Comparison of ENCODE assay signal across 21 mouse cellular contexts in the genomic region with DNA sequence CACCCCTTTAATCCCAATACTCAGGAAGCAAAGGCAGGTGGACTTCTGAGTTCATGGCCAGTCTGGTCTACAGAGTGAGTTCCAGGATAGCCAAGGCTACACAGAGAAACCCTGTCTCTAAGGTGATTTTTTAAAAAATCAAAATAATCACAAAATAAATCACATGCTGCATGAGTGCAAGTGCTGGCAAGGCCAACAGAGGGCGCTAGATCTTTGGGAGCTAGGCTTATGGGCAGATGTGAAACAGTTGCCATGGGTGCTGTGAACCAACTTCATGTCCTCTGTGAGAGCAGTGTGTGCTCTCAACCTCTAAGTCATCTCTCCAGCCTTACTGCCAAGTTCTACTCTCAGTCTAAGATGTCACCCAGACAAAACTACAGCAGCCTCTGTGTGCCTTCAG. TPM values are rescaled to one million over a fixed set of nuclear protein-coding genes. Genes with fewer than 3 reads are reported as not detected.
DNase-seq lines count a peak whose midpoint lies in the region; ATAC-seq and TF ChIP-seq lines count a peak whose summit lies in the region.
"Had no signal": no experiment of that assay in that cellular context is flagged by ENCODE, and none has a peak within 500 bp of the region (broad histone marks: within the 10 kb centered on the region; RNA-seq: fewer than 3 reads in every experiment).

No protein-coding gene starts in this region.

- H3K36me3 ChIP-seq in heart, postnatal 0 days (replicated peaks; ENCODE audit: control insufficient read depth, insufficient read depth, low read length): no peaks in the 10 kb centered on the region
- H3K36me3 ChIP-seq in lung, postnatal 0 days (ENCODE audit: insufficient read depth, low read length): no peaks in the 10 kb centered on the region
- H3K36me3 ChIP-seq in MEL (ENCODE audit: control insufficient read depth in 1 of 2, insufficient read depth in 2 of 2, low read length in 2 of 2): no peaks in the 10 kb centered on the region
- no peaks in the 10 kb centered on the region for H3K36me3 ChIP-seq in small intestine, adult 2 months (ENCODE audit: control insufficient read depth, insufficient read depth, low read length)
- no peaks in the 10 kb centered on the region for H3K36me3 ChIP-seq in hindbrain, embryonic 13.5 days
- H3K36me3 ChIP-seq: embryonic facial prominence, embryonic 10.5 days; heart, embryonic 12.5 days; limb, embryonic 15.5 days had no signal

- TF ChIP-seq POLR2A in MEL (IDR thresholded peaks at IDR 0.05; ENCODE audit: control insufficient read depth in 1 of 2, insufficient read depth in 1 of 2, low read depth in 1 of 2, low read length in 2 of 2, poor library complexity in 1 of 2): no peak
- no peak for TF ChIP-seq POLR2A in small intestine, adult 2 months (IDR thresholded peaks at IDR 0.05; ENCODE audit: low read depth, low read length)

- no peak for ATAC-seq in heart, postnatal 0 days (ENCODE audit: insufficient read depth, low read depth)
- no peak for ATAC-seq in lung, postnatal 0 days
- ATAC-seq in hindbrain, embryonic 13.5 days (ENCODE audit: low FRiP score): no peak
- ATAC-seq: forebrain, embryonic 14.5 days; hindbrain, postnatal 0 days had no signal

- no peak; the same call in 1 of the 2 replicates for TF ChIP-seq RAD21 in MEL (IDR thresholded peaks at IDR 0.05; ENCODE audit: low read depth, low read length)

- no peak for DNase-seq in heart, postnatal 0 days (ENCODE audit: low spot score)
- no peak for DNase-seq in heart, postnatal 10 days
- no peak for DNase-seq in lung, postnatal 0 days (ENCODE audit: low spot score)
- DNase-seq in lung, postnatal 25 days (ENCODE audit: low spot score): no peak
- peak; percentile 40 for DNase-seq in MEL (ENCODE audit: low read depth, low spot score)
- DNase-seq in thymus, postnatal 4 days: no peak
- DNase-seq: adrenal gland, adult 8-10 months; cerebellum, adult 2 months; heart, postnatal 4 days; layer of hippocampus, postnatal 36 days; retina, postnatal 1 day; thymus, postnatal 25 days had no signal

- H3K9ac ChIP-seq in heart, postnatal 0 days (replicated peaks; ENCODE audit: low read depth, low read length): no peak overlapping the region
- H3K9ac ChIP-seq in lung, postnatal 0 days (replicated peaks; ENCODE audit: low read depth): no peak overlapping the region
- H3K9ac ChIP-seq in MEL (ENCODE audit: control insufficient read depth, low read depth, low read length, poor library complexity, severe bottlenecking): no peak overlapping the region
- no peak overlapping the region for H3K9ac ChIP-seq in hindbrain, embryonic 13.5 days
- H3K9ac ChIP-seq: heart, embryonic 12.5 days; limb, embryonic 15.5 days had no signal

- no peak overlapping the region for H3K4me3 ChIP-seq in heart, postnatal 0 days (ENCODE audit: low read depth, low read length)
- H3K4me3 ChIP-seq in lung, postnatal 0 days (ENCODE audit: low read depth, low read length): no peak overlapping the region
- H3K4me3 ChIP-seq in MEL (ENCODE audit: control insufficient read depth in 1 of 2, insufficient read depth in 1 of 2, low read depth in 2 of 2, low read length in 2 of 2): no peak overlapping the region
- H3K4me3 ChIP-seq in small intestine, adult 2 months (ENCODE audit: low read depth, low read length): no peak overlapping the region
- H3K4me3 ChIP-seq in hindbrain, embryonic 13.5 days: no peak overlapping the region
- H3K4me3 ChIP-seq: embryonic facial prominence, embryonic 10.5 days; erythroblast, embryonic 14.5 days; heart, embryonic 12.5 days; limb, embryonic 15.5 days; myocyte had no signal

- 33% methylated on average over 1 of the region's 1 CpGs for WGBS in heart, postnatal 0 days
- 35% methylated on average over 1 of the region's 1 CpGs for WGBS in lung, postnatal 0 days
- WGBS in small intestine, adult 2 months: 68% methylated on average over 1 of the region's 1 CpGs
- 46% methylated on average over 1 of the region's 1 CpGs for WGBS in hindbrain, embryonic 13.5 days

- no peaks in the 10 kb centered on the region for H3K27me3 ChIP-seq in heart, postnatal 0 days (ENCODE audit: control insufficient read depth, insufficient read depth, low read length)
- H3K27me3 ChIP-seq in lung, postnatal 0 days (replicated peaks; ENCODE audit: insufficient read depth, low read length): no peaks in the 10 kb centered on the region
- no peaks in the 10 kb centered on the region for H3K27me3 ChIP-seq in MEL (ENCODE audit: control insufficient read depth in 1 of 2, insufficient read depth in 2 of 2, low read length in 2 of 2)
- no peaks in the 10 kb centered on the region for H3K27me3 ChIP-seq in small intestine, adult 2 months (ENCODE audit: control insufficient read depth, insufficient read depth, low read length)
- H3K27me3 ChIP-seq in hindbrain, embryonic 13.5 days: no peaks in the 10 kb centered on the region
- H3K27me3 ChIP-seq: heart, embryonic 12.5 days; limb, embryonic 15.5 days had no signal

- H3K4me2 ChIP-seq in heart, postnatal 0 days (ENCODE audit: low read depth, low read length): no peak overlapping the region
- no peak overlapping the region for H3K4me2 ChIP-seq in lung, postnatal 0 days (replicated peaks; ENCODE audit: low read depth, low read length)
- H3K4me2 ChIP-seq in hindbrain, embryonic 13.5 days: no peak overlapping the region
- H3K4me2 ChIP-seq: heart, embryonic 12.5 days; limb, embryonic 15.5 days had no signal

- no peak for TF ChIP-seq EP300 in heart, postnatal 0 days (IDR thresholded peaks at IDR 0.05; ENCODE audit: low read depth)
- TF ChIP-seq EP300 in lung, postnatal 0 days (IDR thresholded peaks at IDR 0.05): no peak
- no peak for TF ChIP-seq EP300 in MEL (IDR thresholded peaks at IDR 0.05; ENCODE audit: low read depth in 1 of 2, low read length in 2 of 2)

- no peak overlapping the region for H3K27ac ChIP-seq in heart, postnatal 0 days (ENCODE audit: low read depth)
- H3K27ac ChIP-seq in lung, postnatal 0 days (ENCODE audit: low read length): no peak overlapping the region
- no peak overlapping the region for H3K27ac ChIP-seq in MEL (ENCODE audit: control insufficient read depth, low read depth, low read length)
- H3K27ac ChIP-seq in small intestine, adult 2 months (ENCODE audit: insufficient read depth, low read depth, low read length): no peak overlapping the region
- H3K27ac ChIP-seq in hindbrain, embryonic 13.5 days: no peak overlapping the region
- H3K27ac ChIP-seq: embryonic facial prominence, embryonic 10.5 days; hindbrain, postnatal 0 days; limb, embryonic 15.5 days had no signal

- H3K9me3 ChIP-seq in heart, postnatal 0 days (replicated peaks; ENCODE audit: control insufficient read depth, low read length): no peaks in the 10 kb centered on the region
- 0 out of 2 replicates have a peak, but pooled peaks cover 3% of the 10 kb centered on the region for H3K9me3 ChIP-seq in lung, postnatal 0 days (ENCODE audit: low read length)
- H3K9me3 ChIP-seq in MEL (replicated peaks; ENCODE audit: insufficient read depth, low read length): no peaks in the 10 kb centered on the region
- H3K9me3 ChIP-seq in hindbrain, embryonic 13.5 days: no peaks in the 10 kb centered on the region
- H3K9me3 ChIP-seq: limb, embryonic 15.5 days had no signal

- H3K79me2 ChIP-seq in MEL (ENCODE audit: control insufficient read depth, insufficient read depth, low read length, poor library complexity): no peaks in the 10 kb centered on the region

- 0 out of 2 replicates have a peak, but pooled peaks have one; percentile 4 for TF ChIP-seq CTCF in heart, postnatal 0 days (IDR thresholded peaks at IDR 0.05; ENCODE audit: low read depth)
- TF ChIP-seq CTCF in lung, postnatal 0 days (IDR thresholded peaks at IDR 0.05): peak; percentile 37; the same call in 1 of the 2 replicates
- peak; percentile 45 to 68 (median 60) for TF ChIP-seq CTCF in MEL (IDR thresholded peaks at IDR 0.05 in 2 of 3, conservative IDR thresholded peaks at IDR 0.05 in 1 of 3; ENCODE audit: control insufficient read depth in 1 of 3, insufficient read depth in 1 of 3, low read depth in 2 of 3, low read length in 3 of 3, poor library complexity in 1 of 3, severe bottlenecking in 1 of 3)
- TF ChIP-seq CTCF in small intestine, adult 2 months (IDR thresholded peaks at IDR 0.05; ENCODE audit: extremely low read depth, insufficient read length, insufficient replicate concordance, low read depth, low read length): peak; percentile 23; the same call in 1 of the 2 replicates

- intact Hi-C loops in heart, postnatal 10 days (cut with DNase I): loop anchor here (10.0 kb wide), 1 partner anchor 290 kb away; no protein-coding TSS in a partner anchor

- H3K4me1 ChIP-seq in heart, postnatal 0 days (ENCODE audit: control insufficient read depth, insufficient read depth): no peaks in the 10 kb centered on the region
- H3K4me1 ChIP-seq in lung, postnatal 0 days (ENCODE audit: insufficient read depth, low read depth, low read length): no peaks in the 10 kb centered on the region
- no peaks in the 10 kb centered on the region; a peak in 1 of 4 replicates for H3K4me1 ChIP-seq in MEL (ENCODE audit: control insufficient read depth in 1 of 2, insufficient read depth in 2 of 2, low read length in 2 of 2)
- H3K4me1 ChIP-seq in small intestine, adult 2 months (ENCODE audit: control insufficient read depth, insufficient read depth, insufficient read length, low read length): no peaks in the 10 kb centered on the region
- no peaks in the 10 kb centered on the region for H3K4me1 ChIP-seq in hindbrain, embryonic 13.5 days (replicated peaks)
- H3K4me1 ChIP-seq: embryonic facial prominence, embryonic 10.5 days; heart, embryonic 12.5 days; limb, embryonic 15.5 days had no signal

TF ChIP-seq in MEL, 35 proteins besides CTCF, POLR2A, EP300 and RAD21 (continues in another document):
- TF ChIP-seq TCF12 (IDR thresholded peaks at IDR 0.05; ENCODE audit: low read depth, low read length) (no peak), UBTF (IDR thresholded peaks at IDR 0.05; ENCODE audit: borderline replicate concordance, insufficient read depth, low read depth, low read length) (no peak), NELFE (IDR thresholded peaks at IDR 0.05; ENCODE audit: low read depth, low read length) (no peak), MEF2A (IDR thresholded peaks at IDR 0.05; ENCODE audit: extremely low read depth, insufficient replicate concordance, low read depth, low read length, poor library complexity, severe bottlenecking) (no peak), ZMIZ1 (IDR thresholded peaks at IDR 0.05; ENCODE audit: low read depth, low read length) (no peak), TBP (IDR thresholded peaks at IDR 0.05; ENCODE audit: low read depth, low read length) (no peak)

RNA-seq across cellular contexts. Expression of a gene that starts 6.2 kb away (rescaled TPM):
- total RNA-seq in heart, postnatal 0 days (2014; rRNA removed; ENCODE audit: low replicate concordance): 136 and 152 TPM in 2 replicates
- 99.3 and 109 TPM in 2 replicates for polyA plus RNA-seq in heart, postnatal 0 days (2015; fragmentation: Nextera tagmentation; extraction: Ambion mirVana)
- total RNA-seq in heart, postnatal 10 days (2021): 100 to 1,000 TPM; 121 to 125 TPM
- 31.5 and 35.0 TPM in 2 replicates for polyA plus RNA-seq in lung, postnatal 0 days (2015; fragmentation: Nextera tagmentation; extraction: Ambion mirVana)
- 43.3 TPM in 2 replicates for total RNA-seq in MEL (2012; rRNA removed)
- polyA plus RNA-seq in MEL (2012; ENCODE audit: insufficient read depth in 1 of 2, insufficient read length in 2 of 2, low read depth in 1 of 2, low replicate concordance in 2 of 2, missing spikeins in 1 of 2): 100 to 1,000 TPM in 1 of 2 experiments, not detected in 1; 143 TPM
- 73.2 and 120 TPM in 2 replicates for polyA plus RNA-seq in small intestine, adult 2 months (2012; rRNA removed)
- 47.7 and 51.3 TPM in 2 replicates for polyA plus RNA-seq in hindbrain, embryonic 13.5 days (2015; fragmentation: Nextera tagmentation; extraction: Ambion mirVana)

Comparison
In these comparisons a context has a peak if more than half of its experiments do, and no peak if none do; other contexts are left out.
1. CTCF ChIP-seq: peak in every context shown above with its lines; median percentile 60 in MEL; 37 in lung, postnatal 0 days; 23 in small intestine, adult 2 months; 4 in heart, postnatal 0 days.